Mouse (Mus musculus): ENCODE results near the gene Tmco1.
"Not testable (repeated sequence)": the region's sequence is repeated elsewhere in the genome, so short reads cannot be mapped to it uniquely, and the experiment has no call there.

Gene Tmco1

DNA sequence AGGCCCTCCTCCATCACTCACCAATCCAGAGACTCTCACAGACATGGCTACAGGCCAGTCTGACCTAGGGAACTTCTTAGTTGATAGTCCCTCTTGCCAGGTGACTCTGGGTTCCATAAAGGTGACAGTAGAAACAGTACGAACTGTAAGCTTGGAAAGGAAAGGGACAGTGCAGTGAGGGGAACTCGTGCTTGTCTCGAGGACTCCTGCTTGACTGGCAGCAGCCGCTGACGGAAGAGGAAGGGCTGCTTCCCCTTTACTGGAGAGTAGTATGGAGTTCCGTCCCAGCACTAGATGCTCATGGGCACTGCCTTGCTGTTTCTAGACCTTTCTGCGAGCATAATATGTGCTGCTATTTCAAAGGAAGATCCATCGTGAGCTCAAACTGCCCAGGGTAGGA is 22.9 kb downstream of the Tmco1 start:
- no peak for DNase-seq (ENCODE audit: low spot score in 2 of 2)

DNA sequence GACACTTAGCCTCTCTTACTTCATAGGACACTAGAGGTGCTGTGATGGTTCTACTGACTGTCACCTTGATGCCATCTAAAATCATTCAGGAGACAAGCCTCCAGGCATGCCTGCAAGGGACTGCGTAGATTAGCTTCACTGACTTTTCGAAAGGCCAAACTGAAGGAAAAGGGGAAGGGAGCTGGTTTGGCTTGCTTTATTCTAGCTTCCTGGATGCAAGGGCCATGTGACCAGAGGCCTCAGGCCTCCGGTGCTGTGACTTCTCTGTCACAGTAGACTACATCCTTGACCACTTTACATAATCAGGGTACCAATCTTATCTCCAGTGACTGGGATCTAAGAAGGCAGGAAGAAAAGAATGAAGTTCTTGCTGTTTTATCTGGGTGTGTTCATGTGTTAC is 28.2 kb downstream of the Tmco1 start:
- no peak for DNase-seq (ENCODE audit: low spot score in 2 of 2)

DNA sequence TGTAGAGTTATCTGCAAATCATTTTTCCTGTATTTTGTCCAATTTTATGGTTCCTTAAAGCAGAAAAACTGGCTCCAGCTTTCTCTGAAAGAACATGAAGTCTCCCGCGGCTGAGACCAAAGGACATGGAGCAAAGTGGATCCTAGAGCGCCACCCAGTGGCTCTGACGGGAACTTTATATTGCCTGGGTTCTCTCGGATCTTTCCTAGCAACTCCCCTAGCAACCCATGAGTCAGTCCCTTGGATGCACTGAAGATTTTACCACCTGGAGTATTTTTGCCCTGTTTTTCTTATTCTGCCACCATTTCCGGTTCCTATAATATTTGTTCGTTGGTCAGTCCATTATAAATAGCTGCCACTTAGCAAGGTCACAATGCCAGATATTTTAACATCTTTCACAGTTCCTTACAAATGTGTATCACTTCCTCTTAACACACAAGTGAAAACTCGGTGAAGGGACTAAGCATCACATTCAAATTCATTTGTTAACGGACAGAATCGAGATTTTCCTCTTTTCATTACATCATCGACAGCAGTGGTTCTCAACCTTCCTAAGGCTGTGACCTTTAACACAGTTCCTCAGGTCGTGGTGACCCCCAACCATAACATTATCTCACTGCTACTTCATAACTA is 29.4 kb downstream of the Tmco1 start:
- peak; percentile 63 to 79 for DNase-seq (ENCODE audit: low spot score in 2 of 2)

DNA sequence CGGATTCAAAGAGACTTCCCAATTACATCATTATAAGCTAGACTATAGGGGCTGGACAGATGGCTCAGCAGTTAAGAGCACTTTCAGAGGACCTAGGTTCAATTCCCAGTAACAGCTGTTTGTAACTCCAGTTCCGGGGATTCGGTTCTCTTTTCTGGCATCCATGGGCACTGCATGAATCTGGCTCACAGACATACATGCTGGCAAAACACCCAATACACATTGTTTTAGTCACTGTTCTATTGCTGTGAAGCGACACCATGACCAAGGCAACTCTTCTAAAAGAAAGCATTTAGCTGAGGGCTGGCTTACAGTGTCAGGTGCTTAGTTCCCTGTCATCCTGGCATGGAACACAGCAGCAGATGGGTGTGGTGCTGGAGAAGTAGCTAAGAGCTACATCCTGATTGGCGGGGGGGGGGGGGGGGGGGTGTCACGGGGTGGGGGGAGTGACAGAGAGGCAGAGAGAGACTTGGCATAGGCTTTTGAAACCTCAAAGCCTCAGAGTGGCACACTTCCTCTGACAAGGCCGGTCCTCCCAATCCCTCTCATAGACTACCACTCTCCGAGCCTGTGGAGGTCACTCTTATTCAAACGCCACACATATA is 31.1 kb downstream of the Tmco1 start:
- no peak for DNase-seq (ENCODE audit: low spot score in 2 of 2)

DNA sequence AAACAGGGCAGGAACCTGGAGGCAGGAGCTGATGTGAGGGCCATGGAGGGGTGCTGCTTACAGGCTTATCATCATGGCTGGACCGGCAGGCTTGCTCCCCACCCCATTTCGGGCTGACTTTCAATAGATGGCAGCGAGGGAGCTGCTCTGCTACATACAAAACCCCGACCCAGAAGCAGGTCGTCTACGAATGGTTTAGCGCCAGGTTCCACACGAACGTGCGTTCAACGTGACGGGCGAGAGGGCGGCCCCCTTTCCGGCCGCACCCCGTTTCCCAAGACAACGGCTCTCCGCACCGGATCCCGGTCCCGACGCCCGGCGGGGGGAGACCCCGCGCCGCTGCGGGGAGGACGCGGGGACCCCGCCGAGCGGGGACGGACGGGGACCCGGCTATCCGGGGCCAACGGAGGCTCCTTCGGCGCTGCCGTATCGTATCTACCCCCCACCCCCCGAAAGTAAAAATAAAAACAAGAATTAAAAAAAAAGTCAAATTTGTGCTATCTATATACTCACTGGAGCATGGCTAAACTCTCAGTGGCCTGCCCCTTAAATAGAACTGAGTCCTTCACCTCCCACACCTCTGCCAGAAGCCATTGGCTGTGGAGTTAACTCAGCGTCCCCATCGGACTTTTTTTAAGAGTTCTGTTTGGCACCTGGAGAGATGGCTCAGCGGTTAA is 32.1 kb downstream of the Tmco1 start:
- no peak for DNase-seq (ENCODE audit: low spot score in 2 of 2)

DNA sequence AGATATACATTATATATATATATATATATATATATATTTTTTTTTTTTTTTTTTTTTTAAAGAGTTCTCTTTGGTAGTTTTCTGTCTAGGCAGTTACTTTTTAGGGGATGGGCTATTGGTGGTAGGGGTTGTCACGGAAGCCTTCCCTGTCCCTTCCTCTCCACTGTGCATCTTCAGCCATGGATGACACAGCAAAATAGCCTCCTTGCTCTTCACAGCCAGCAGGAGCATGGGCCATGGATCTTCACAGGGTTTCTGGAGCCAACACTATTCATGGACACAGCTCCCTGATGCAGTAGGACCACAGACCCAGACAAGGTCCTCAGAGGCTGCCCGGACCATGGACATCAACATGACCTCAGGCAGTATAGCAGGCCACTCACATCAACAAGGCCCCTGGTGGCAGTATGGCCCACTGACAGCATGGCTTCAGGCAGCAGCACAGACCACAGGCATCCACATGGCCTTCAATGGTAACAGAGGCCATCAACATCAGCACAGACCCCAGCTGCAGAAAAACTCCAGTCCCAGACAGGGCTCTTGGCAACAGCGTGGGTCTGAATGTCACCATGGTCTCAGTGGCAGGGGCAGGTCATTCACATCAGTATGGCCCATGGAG is 32.8 kb downstream of the Tmco1 start:
- no peak for DNase-seq (ENCODE audit: low spot score in 2 of 2)

DNA sequence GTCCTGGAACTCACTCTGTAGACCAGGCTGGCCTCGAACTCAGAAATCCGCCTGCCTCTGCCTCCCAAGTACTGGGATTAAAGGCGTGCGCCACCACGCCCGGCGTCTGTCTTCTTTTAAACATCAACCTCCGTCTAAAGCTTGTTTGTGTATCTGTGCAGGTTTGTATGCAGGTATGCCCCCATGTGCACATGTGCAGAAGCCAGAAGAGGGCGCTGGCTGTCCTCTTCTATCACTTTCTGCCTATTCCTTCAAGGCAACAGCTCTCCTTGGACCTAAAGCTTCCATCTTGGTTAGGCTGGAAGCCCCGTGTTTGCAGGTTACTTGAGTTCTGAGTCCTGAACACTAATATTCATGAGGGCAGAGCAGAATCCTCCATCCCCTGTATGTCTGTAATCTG is 34.7 kb downstream of the Tmco1 start:
- no peak for DNase-seq (ENCODE audit: low spot score in 2 of 2)

DNA sequence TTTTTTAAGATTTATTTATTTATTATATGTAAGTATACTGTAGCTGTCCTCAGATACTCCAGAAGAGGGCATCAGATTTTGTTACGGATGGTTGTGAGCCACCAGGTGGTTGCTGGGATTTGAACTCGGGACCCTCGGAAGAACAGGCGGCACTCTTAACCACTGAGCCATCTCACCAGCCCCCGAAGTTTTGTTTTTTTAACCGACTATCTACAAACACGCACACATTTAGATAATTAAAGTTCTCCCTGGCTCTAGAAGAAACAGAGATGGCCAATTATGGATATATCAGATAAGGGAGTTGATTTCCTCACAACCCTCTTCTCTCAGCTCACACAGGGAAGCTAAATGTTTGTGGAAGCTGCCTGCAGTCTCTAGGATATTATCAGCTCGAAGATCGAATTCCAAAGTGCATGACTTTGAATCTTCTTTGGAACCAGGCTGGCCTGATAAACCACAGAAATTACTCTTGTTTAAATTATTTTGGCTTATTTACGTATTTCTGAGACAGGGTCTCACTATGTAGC is 37.9 kb downstream of the Tmco1 start:
- not testable (repeated sequence) for DNase-seq (ENCODE audit: low spot score in 2 of 2)

DNA sequence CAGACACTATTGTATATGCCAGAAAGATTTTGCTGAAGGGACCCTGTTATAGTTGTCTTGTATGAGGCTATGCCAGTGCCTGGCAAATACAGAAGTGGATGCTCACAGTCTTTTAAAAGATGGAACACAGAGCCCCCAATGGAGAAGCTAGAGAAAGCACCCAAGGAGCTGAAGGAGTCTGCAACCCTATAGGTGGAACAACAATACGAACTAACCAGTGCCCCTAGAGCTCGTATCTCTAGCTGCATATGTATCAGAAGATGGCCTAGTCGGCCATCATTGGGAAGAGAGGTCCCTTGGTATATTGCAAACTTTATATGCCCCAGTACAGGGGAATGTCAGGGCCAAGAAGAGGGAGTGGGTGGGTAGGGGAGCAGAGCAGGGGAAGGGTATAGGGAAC is 41.0 kb downstream of the Tmco1 start:
- not testable (repeated sequence) for DNase-seq (ENCODE audit: low spot score in 2 of 2)

DNA sequence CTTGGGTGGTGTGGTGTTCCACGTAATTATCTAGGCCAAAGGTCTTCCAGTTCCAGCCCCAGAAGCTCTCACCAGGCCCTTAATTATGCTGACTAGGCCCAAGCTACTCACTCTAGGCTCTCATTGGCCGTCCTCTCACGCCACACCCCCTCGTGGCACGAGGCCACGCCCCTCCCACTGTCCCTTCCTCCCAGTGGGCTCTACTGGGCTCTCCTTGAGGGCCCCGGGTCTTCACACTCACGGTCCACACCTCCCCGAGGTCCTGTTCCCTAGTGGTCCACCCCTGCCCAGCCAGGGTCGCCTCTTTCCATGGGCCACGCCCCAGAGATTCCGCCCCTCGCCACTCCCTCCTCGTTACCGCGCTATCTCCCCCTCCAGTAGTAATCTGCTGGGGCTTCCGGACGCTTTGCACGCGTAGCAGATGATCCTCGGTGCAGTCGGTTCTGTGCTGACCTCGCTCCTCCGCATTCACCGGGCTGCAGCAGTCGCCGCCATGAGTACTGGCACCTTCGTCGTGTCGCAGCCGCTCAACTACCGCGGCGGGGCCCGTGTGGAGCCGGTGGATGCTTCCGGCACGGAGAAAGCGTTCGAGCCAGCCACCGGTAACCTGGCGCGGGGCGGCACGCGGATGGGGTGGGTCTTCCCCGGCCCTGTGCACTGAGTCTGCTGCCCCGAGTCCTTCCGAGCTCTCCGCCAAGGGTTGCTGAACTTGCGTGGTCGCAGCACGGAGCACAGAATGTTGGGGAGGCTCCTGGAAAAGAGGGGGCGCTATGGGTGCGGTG is 41.8 kb downstream of the Tmco1 start, which contains the start of gene Aldh9a1:
Aldh9a1 (plus strand) TSS at position 177 of the 782 bp plus-strand sequence.
- peak; percentile 94 to 95 for DNase-seq (ENCODE audit: low spot score in 2 of 2)

DNA sequence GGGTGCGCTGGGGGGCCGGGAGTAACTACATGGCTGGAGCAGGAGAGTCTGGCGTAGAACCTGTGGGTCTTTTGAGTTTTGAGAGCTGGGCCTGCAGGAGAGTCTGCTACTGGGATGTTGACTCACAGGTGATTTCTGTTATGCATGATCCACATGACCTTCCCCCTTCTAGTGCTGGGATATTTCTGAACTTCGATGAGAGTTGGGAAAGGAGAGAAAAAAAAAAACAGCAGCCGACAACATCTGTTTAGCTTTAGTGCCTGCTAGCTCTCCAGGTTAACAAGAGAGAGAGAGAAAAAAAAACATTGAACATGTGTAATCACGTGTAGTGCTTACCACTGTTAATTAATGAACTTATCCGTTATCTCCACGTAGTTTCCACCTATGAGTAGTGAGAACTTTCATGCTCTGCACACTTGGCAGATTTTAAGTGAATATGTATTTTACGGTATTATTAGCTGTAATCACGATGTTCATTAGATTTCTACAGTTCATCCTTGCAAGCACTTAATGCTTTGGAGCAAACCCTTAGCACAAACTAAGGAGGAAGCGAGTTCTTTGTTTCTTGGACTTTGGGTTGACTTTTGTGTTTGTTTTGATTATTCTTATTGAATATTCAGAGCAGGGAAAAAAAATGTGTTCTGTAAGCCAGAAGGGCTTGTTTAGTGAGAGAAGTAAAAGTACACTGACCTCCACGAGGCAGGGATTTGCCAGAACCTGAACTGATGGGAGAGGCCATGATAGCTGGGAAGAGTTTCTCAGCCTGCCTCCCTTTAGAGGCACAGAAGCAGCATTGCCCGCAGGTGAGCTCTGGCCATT is 42.6 kb downstream of the Tmco1 start:
- no peak for DNase-seq (ENCODE audit: low spot score in 2 of 2)

DNA sequence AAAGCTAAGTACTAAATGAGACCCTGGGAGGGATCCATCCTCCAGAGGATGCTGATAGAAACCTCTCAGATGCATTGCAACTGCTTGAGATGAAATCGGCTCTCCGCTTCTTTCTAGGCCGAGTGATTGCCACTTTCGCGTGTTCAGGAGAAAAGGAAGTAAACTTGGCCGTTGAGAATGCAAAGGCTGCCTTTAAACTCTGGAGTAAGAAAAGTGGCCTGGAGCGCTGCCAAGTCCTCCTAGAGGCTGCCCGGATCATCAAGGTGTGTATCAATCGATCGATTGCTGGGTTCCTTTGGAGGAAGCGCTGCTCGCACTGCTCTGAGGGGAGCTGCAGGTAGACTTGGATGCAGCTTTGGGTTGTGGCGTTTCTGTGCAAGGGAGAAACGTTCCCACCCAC is 44.2 kb downstream of the Tmco1 start:
- no peak for DNase-seq (ENCODE audit: low spot score in 2 of 2)

DNA sequence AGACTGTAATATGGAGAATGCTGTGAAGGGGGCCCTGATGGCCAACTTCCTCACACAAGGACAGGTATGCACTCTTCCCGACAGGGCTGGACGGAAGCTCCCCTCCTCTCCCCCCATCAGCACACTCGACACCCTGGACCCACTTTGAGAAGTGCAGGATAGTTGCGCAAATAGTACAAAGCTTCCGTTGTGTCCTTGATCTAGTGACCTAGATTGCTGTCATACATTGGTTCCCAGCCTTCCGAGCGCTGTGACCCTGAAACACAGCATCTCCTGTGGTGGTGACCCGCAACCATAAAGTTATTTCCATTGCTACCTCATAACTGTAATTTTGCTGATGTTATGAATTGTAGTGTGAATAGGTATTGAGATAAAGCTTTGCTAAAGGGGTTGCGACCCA is 49.2 kb downstream of the Tmco1 start:
- DNase-seq (ENCODE audit: low spot score in 2 of 2) = no peak

DNA sequence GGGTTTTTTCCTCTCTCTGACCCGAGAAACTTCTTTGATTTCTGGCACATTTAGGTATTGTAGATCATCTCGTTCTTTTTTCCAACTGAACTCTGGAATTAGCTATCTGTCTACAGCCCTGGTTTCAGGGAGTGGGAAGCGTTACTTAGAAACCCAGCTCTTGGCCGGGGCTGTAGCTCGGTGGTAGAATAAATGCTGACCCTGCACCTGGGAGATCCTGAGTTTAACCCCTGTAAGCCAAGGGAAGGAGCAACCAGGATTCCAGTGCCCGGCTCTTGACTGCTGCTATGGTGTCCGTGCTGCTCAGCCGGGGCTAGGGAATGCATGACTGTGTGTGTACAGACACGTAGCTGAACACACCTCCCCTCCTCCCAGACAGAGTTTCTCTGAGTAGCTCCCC is 50.6 kb downstream of the Tmco1 start:
- DNase-seq (ENCODE audit: low spot score in 2 of 2) = no peak

DNA sequence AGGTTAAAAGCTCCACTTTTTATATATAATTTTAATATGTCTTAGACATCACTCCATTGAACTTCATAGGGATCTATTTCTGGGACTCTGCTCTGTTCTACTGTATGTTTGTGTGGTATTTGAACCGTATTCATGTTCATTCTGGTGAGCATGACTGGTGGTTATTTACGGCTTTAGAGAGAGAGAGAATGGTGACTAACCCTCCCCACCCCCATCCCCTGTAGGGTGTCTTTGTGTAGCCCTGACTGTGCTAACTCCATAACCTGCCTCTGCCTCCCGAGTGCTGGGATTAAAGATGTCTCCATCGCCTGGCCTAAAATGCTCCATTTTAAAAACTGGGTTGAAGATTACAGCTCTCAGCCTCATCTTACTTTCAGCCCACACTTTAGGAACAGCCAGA is 52.1 kb downstream of the Tmco1 start:
- DNase-seq (ENCODE audit: low spot score in 2 of 2) = no peak

DNA sequence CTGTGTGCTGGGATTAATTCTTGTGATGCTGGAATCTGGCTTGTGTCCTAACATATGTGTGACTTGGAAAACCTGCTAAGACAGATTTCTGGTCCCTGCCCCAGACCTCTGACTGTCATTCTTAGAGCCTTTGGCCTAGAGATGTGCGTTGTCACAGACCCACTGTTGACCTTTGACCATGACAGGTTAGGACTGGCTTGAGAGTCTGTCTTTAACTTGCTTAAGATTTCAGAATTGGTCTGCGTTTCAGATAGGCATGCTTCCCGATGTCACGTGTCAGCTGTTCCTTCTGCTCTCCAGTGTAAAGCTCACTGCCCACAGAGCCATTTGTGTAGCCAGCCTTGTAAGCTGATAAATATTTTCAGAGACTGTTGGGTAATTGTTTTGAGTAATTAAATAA is 54.6 kb downstream of the Tmco1 start:
- no peak for DNase-seq (ENCODE audit: low spot score in 2 of 2)

DNA sequence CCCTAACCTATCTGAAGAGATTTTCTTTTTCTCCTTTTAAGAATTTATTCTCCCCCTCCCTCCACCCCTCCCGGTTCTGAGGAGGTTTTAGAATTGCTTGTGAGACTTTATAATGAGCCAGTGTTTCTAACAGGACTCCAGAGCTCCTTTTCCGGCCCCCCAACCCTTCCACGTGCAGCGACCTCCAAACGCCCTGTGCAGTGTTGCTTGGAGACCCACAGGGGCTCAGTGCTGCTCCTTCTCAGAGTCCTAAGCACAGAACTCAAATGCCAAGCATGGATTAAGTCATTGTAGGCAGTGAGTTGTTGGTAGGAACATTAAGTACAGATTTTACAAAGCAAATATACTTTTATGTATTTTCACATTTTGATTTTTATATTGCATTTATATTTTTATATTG is 55.1 kb downstream of the Tmco1 start:
- DNase-seq (ENCODE audit: low spot score in 2 of 2) = no peak

DNA sequence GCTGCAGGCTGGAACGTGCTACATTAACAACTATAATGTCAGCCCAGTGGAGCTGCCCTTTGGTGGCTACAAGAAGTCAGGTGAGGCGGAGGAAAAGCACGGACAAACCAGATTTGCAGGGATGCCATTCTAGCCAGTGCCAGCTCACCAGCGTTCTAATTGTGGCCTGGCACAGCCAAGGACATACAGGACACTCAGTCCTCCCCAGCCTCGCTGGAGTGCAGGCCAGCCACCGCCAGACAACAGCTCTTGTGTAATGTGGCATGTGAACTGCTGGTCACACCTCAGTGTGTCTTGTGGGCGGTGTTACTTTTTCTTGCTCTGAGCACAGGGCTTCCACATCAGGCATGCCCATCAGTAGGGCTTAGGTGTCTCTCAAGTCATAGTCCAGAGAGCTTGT is 57.6 kb downstream of the Tmco1 start:
- peak; percentile 60 to 68 for DNase-seq (ENCODE audit: low spot score in 2 of 2)

DNA sequence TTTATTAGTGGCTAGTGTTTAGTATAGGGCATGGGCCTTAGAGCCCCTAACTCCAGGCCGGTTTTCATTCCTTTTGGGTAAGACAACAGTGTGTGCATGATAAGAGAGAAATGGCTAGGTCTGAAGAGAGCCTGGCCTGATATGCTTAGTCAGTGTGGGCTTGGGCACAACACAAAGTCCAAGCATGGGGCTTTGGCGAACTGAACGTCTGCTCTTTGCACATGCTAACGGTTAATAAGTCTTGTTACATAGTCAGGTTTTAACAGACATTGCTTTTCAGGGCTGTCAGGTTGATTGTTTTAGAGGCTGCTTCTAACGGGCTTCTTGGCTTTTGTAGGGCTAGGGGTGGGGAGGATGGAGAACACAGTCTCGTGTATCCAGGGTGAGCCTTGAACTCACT is 58.4 kb downstream of the Tmco1 start:
- no peak for DNase-seq (ENCODE audit: low spot score in 2 of 2)

DNA sequence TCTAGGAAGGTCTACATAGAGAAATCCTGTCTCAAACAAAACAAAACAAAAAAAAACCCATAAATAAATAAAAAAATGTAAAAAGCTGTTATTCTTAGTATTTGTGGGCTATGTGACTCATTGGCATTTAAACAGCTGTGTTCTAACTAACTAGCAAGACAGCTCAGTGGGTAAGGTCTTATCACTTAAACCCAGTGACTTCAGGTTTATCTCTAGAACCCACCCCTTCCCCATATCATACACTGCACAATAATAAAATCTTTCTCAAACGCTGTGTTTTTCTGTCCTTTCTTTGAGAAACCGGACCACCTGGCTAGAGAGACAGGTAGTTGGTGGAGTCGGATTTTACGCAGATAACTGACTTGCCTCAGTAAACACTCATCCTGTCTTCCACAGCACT is 59.8 kb downstream of the Tmco1 start:
- DNase-seq (ENCODE audit: low spot score in 2 of 2) = no peak

DNA sequence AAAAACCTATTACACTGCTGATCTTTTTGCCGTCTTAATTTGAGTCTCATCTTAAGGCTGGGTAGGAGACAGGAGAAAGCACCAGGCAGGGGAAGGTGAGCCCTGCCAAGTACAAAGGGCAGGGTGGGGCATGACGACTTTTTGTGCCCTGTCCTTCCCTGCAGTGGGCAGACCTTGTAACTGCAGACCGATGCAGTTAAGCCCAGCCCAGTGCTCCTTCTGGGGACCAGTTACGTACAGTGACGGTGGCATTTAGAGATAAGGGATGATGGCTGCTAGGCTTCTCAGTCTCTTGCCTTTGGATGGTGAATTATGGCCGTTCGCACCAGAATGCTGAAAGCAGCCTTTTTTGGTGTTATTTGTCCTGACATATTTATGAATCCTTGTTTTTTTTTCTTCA is 60.3 kb downstream of the Tmco1 start:
- no peak for DNase-seq (ENCODE audit: low spot score in 2 of 2)

All from heart, adult 9 months (tissue).